Mouse (Mus musculus): ENCODE data around the gene Xaf1. TPM values are rescaled to one million over a fixed set of nuclear protein-coding genes. Genes with fewer than 3 reads are reported as not detected.

The Xaf1 gene
- polyA plus RNA-seq, 1 experiment from 2014 or later = 1.8 TPM

DNA sequence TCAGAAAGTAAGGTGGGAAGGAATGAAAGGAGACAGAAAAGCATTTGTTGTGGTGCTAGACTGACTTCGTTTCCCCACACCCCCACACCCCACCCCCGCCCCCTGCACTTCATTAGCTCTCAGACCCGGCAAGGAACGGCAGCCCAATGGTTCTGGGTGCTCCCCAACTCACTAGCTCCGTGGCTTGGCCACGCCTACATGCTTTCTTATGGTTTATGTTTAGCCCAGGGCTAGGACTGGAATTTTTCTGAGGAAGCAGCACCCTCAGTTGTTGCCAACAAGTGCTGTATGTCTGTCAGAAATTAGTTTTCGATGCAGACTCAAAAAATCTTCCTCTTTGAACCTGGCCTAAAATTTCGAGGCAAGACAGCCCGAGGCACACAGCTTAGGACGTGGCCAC lies 47.1 kb downstream of the Xaf1 start:
- Histone ChIP-seq H3K27me3 (no peaks in the 10 kb centered on the region), H3K4me1 (no peaks in the 10 kb centered on the region), H3K36me3 (ENCODE audit: poor library complexity, severe bottlenecking) (no peaks in the 10 kb centered on the region), H3K9me3 (replicated peaks) (no peaks in the 10 kb centered on the region), H3K4me3 (no peak overlapping the region), H3K4me2 (no peak overlapping the region), H3K27ac (no peak overlapping the region), H3K9ac (no peak overlapping the region)
- ATAC-seq = no peak
- 69% methylated on average over 10 of the region's 10 CpGs for WGBS

DNA sequence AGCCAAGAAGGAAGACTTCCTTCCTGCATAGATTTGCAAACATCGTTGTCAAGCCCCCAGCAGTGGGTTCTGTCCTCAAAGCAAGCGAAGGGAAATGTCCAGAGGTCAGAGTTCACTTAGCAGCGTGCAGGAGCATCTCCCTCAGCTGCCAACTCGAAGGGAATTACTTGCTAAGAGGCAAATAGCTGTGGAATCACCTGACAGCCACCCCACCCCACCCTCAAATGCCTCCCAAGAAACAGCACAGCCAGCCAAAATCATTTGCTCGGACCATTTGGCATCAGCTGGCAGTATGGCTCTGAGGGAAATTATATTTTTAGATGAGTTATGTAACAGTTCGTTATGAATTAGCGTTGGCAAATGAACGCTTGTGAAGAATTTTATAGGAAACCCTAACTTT lies 47.6 kb downstream of the Xaf1 start:
- WGBS = 77% methylated on average over 8 of the region's 8 CpGs
- ATAC-seq = no peak
- Histone ChIP-seq H3K27ac (no peak overlapping the region), H3K4me3 (no peak overlapping the region), H3K9me3 (replicated peaks) (no peaks in the 10 kb centered on the region), H3K9ac (no peak overlapping the region), H3K36me3 (ENCODE audit: poor library complexity, severe bottlenecking) (no peaks in the 10 kb centered on the region), H3K27me3 (no peaks in the 10 kb centered on the region), H3K4me1 (no peaks in the 10 kb centered on the region), H3K4me2 (no peak overlapping the region)

DNA sequence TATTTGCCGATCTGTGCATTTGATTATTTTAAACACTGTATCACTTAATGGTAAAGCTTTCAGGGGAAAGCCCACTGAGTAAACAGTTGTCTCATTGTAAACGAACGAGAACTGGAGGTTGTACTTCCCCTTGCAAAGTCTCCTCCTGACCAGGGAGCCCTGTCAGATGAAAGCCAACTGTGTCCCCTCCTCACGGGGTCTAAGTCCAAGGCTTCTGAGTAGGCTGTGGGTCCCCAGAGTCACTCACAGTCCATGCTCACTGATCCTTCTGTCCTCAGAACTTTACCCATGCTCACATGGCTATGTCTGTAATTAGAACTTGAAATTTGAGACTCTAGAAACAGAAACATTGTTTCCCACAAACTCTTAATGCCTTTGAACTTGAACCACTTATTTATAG lies 48.2 kb downstream of the Xaf1 start:
- no peak overlapping the region for H3K4me2 ChIP-seq
- H3K9me3 ChIP-seq (replicated peaks) = no peaks in the 10 kb centered on the region
- H3K27ac ChIP-seq = no peak overlapping the region
- no peaks in the 10 kb centered on the region for H3K27me3 ChIP-seq
- no peak overlapping the region for H3K4me3 ChIP-seq
- H3K9ac ChIP-seq = no peak overlapping the region
- WGBS = 76% methylated on average over 4 of the region's 4 CpGs
- H3K36me3 ChIP-seq (ENCODE audit: poor library complexity, severe bottlenecking) = no peaks in the 10 kb centered on the region
- no peaks in the 10 kb centered on the region for H3K4me1 ChIP-seq
- ATAC-seq = no peak

DNA sequence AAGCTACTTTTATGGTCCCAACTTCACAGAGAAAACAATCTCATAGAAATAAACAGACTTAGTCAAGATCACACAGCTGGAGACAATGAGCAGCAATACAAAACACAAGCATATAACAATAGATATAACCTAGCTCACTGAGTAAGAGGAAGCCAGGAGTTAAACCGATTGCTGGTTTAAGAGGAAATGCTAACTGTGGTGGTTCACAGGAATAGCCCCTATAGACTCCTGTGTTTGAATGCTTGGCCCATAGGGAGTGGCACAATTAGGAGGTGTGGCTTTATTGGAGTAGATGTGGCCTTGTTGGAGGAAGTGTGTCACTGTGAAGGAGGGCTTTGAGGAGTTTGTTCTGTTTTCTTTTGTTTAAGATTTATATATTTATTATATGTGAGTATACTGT lies 50.8 kb downstream of the Xaf1 start:
- Histone ChIP-seq H3K9ac (no peak overlapping the region), H3K4me3 (no peak overlapping the region), H3K27me3 (no peaks in the 10 kb centered on the region), H3K4me1 (peaks cover 5% of the 10 kb centered on the region; the same call in 1 of the 2 replicates), H3K4me2 (no peak overlapping the region), H3K27ac (no peak overlapping the region), H3K36me3 (ENCODE audit: poor library complexity, severe bottlenecking) (no peaks in the 10 kb centered on the region), H3K9me3 (replicated peaks) (no peaks in the 10 kb centered on the region)
- WGBS = 81% methylated on average over 1 of the region's 1 CpGs
- ATAC-seq = no peak

DNA sequence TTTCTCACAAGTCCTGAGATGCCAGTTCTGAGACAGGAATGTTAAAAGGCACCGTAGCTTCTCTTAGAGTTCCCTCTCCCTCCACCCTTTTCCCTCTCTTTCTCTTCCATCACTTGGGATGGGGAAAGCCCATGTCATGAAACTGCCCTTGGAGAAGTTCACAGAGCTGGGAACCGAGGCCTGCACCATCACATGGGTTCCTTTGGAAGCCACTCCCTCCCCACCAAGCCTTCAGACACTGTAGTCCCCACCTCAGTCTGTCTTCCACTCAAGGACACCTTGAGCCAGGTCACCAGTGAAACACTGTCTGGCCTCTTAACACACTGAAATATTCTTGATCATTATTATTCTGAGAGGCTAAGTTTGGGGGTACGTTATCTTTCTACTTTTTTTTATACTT lies 51.8 kb downstream of the Xaf1 start:
- ATAC-seq = no peak
- Histone ChIP-seq H3K4me1 (peaks cover 5% of the 10 kb centered on the region; the same call in 1 of the 2 replicates), H3K9ac (no peak overlapping the region), H3K4me3 (no peak overlapping the region), H3K27me3 (no peaks in the 10 kb centered on the region), H3K4me2 (no peak overlapping the region), H3K36me3 (ENCODE audit: poor library complexity, severe bottlenecking) (no peaks in the 10 kb centered on the region), H3K9me3 (replicated peaks) (no peaks in the 10 kb centered on the region), H3K27ac (no peak overlapping the region)
- WGBS = 79% methylated on average over 3 of the region's 3 CpGs

DNA sequence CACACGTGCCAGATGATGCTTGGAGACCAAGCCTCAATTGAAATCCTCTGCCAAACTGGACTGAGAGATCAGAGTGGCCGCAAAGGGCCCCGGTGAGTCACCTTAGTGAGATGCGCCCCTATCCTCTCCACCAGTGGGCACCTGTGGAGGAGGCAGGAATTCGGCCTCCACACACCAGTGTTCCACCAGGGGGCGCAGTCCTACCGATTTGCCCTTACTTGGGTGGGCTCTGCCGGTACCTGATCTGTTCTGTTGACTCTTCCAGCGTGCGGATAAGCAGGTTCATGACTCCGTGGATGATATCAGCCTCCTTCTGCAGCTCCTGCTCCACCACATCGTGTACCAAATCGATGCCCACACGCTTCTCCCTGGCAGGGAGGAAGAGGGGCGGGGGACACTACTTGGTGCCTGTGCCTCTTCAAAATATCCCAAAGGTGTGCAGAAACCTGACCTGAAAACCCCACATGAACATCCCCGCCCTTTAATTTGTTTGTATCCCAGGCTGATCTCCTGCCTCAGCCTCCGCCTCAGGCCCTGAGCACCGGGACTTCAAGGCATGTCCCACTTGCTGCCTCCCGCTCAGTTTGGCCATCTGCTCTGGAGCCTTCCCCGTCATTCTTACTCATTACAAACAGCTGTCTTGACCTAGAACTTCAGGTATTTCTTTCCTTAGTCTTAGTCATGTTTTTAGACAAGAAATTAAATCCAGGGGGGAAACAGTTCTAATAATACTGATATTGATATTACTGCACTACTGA lies 53.7 kb downstream of the Xaf1 start:
- Histone ChIP-seq H3K4me1 (peaks cover 5% of the 10 kb centered on the region; the same call in 1 of the 2 replicates), H3K9me3 (replicated peaks) (no peaks in the 10 kb centered on the region), H3K4me2 (peak overlapping the region; percentile 48), H3K9ac (no peak overlapping the region), H3K36me3 (ENCODE audit: poor library complexity, severe bottlenecking) (no peaks in the 10 kb centered on the region), H3K27ac (no peak overlapping the region), H3K4me3 (no peak overlapping the region), H3K27me3 (no peaks in the 10 kb centered on the region)
- WGBS = 23% methylated on average over 20 of the region's 20 CpGs
- ATAC-seq = 0 out of 2 replicates have a peak, but pooled peaks have one; percentile 43

DNA sequence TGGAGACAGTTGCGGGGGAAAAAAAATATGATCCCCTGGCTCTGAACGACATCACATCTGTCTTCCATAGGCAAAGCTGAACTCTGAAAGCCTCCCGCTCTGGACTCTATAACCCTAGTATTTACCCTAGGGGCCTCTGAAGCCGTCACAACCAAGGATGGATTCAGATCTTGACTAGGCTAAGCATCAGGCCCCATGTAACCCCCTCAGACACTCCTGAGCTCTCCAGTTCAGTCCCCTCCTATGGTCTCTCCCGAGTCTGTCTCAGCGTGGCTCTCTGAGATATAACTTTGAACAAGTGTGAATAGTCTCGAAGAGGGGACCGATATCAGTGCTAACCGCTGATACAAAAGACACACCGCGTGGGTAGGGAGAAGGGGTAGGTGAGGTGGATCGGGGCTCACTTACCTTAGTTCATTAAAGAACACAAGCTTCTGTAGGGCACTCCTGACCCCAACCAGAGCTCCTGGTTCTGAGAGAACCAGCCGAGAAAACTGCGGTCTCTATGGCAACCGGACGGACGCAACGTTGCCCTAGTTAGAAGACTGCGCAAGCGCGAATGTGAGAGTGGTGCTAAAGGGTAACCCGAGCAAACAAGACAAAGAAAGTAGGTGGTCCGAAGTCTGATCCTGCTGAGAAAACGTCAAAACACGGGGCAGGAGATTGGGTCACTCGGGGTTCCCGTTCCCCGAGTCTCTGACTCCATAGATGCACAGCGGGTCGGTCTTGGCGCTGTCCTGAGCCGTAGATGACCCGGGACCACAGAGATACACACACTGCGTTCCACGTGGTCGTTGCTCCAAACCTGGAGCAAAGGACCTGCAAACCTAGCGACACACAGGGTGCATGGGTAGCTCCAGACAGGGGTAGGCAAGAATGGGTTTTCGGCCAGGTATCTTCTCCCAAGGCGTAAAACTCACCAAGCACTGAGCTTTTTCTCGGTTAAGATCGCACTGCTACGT lies 60.2 kb downstream of the Xaf1 start:
- Histone ChIP-seq H3K4me1 (peaks cover 11% of the 10 kb centered on the region), H3K9me3 (replicated peaks) (no peaks in the 10 kb centered on the region), H3K27ac (no peak overlapping the region; the same call in 1 of the 2 replicates), H3K4me3 (peak overlapping the region; percentile 47), H3K36me3 (ENCODE audit: poor library complexity, severe bottlenecking) (no peaks in the 10 kb centered on the region), H3K4me2 (peak overlapping the region; percentile 83), H3K27me3 (no peaks in the 10 kb centered on the region), H3K9ac (peak overlapping the region; percentile 63)
- ATAC-seq = peak; percentile 93
- WGBS = 8% methylated on average over 42 of the region's 42 CpGs

DNA sequence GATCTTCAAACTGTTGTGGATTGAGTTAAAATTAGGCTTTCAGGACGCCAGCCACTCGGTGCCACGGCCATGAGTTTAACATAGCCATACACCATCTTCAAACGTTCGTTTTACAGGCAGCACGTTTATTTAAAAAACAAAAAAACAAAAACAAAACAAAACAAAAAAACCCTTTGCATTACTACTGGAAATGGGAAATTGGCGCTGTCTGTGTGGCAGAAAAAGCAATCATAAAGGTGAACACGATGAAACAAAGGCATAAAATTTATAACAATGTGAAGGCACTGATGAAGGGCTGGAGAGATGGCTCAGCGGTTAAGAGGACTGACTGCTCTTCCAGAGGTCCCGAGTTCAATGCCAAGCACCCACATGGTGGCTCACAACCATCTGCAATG lies 60.9 kb downstream of the Xaf1 start, which contains the start of gene Tekt1:
Tekt1 (minus strand) TSS at position 96 of the 395 bp plus-strand sequence.
- no peaks in the 10 kb centered on the region for H3K27me3 ChIP-seq
- H3K27ac ChIP-seq = no peak within 1 kb of the TSS; the same call in 1 of the 2 replicates
- no peaks in the 10 kb centered on the region for H3K36me3 ChIP-seq (ENCODE audit: poor library complexity, severe bottlenecking)
- 31% methylated on average over 10 of the region's 10 CpGs for WGBS
- no peaks in the 10 kb centered on the region for H3K9me3 ChIP-seq (replicated peaks)
- peak within 1 kb of the TSS; percentile 63 for H3K9ac ChIP-seq
- peak within 1 kb of the TSS; percentile 83 for H3K4me2 ChIP-seq
- ATAC-seq = no peak
- peak within 1 kb of the TSS; percentile 47 for H3K4me3 ChIP-seq
- H3K4me1 ChIP-seq = peaks cover 11% of the 10 kb centered on the region

Other genes with a start within 250 kb of the Xaf1 start
- gene Pitpnm3, start 165.9 kb upstream of the Xaf1 start, polyA plus RNA-seq (2015; fragmentation: Nextera tagmentation; extraction: Ambion mirVana) = 0.63 and 0.65 TPM in 2 replicates
- 0.94 and 1.2 TPM in 2 replicates for gene Gm43951, start 94.8 kb upstream of the Xaf1 start, polyA plus RNA-seq (2015; fragmentation: Nextera tagmentation; extraction: Ambion mirVana)
- 26.2 and 29.9 TPM in 2 replicates for gene 4933427D14Rik, start 94.2 kb upstream of the Xaf1 start, polyA plus RNA-seq (2015; fragmentation: Nextera tagmentation; extraction: Ambion mirVana)
- 152 and 157 TPM in 2 replicates for gene Txndc17, start 94.1 kb upstream of the Xaf1 start, polyA plus RNA-seq (2015; fragmentation: Nextera tagmentation; extraction: Ambion mirVana)
- 69.7 and 70.0 TPM in 2 replicates for gene Med31, start 86.0 kb upstream of the Xaf1 start, polyA plus RNA-seq (2015; fragmentation: Nextera tagmentation; extraction: Ambion mirVana)
- 0.12 and 0.26 TPM in 2 replicates for gene Slc13a5, start 34.4 kb upstream of the Xaf1 start, polyA plus RNA-seq (2015; fragmentation: Nextera tagmentation; extraction: Ambion mirVana)
- gene Fbxo39, start 12.8 kb downstream of the Xaf1 start, polyA plus RNA-seq (2015; fragmentation: Nextera tagmentation; extraction: Ambion mirVana) = not detected in 2 replicates
- 6.4 and 9.1 TPM in 2 replicates for gene Tekt1, start 60.8 kb downstream of the Xaf1 start, polyA plus RNA-seq (2015; fragmentation: Nextera tagmentation; extraction: Ambion mirVana)
- 2.2 and 2.6 TPM in 2 replicates for gene Smtnl2, start 110.1 kb downstream of the Xaf1 start, polyA plus RNA-seq (2015; fragmentation: Nextera tagmentation; extraction: Ambion mirVana)
- gene Ggt6, start 133.9 kb downstream of the Xaf1 start, polyA plus RNA-seq (2015; fragmentation: Nextera tagmentation; extraction: Ambion mirVana) = not detected in 2 replicates
- gene Mybbp1a, start 139.7 kb downstream of the Xaf1 start, polyA plus RNA-seq (2015; fragmentation: Nextera tagmentation; extraction: Ambion mirVana) = 111 and 122 TPM in 2 replicates
- 3.5 and 3.6 TPM in 2 replicates for gene Spns2, start 188.3 kb downstream of the Xaf1 start, polyA plus RNA-seq (2015; fragmentation: Nextera tagmentation; extraction: Ambion mirVana)
- 0.14 TPM in 1 of 2 replicates, not detected in the other for gene Spns3, start 248.9 kb downstream of the Xaf1 start, polyA plus RNA-seq (2015; fragmentation: Nextera tagmentation; extraction: Ambion mirVana)